Mouse (Mus musculus): ENCODE data around the gene Spata25. TPM values are rescaled to one million over a fixed set of nuclear protein-coding genes. Genes with fewer than 3 reads are reported as not detected.
"Not testable (repeated sequence)": the region's sequence is repeated elsewhere in the genome, so short reads cannot be mapped to it uniquely, and the experiment has no call there.

The Spata25 gene
- polyA plus RNA-seq, 1 experiment from 2014 or later = 0.47 TPM

GRCm38 (mm10) chr2:164866741-164867551, 38.6 kb upstream of the Spata25 start:
- Histone ChIP-seq H3K9me3 (ENCODE audit: control insufficient read depth, low read length) (peaks cover 5% of the 10 kb centered on the region), H3K4me3 (replicated peaks; ENCODE audit: low read length) (no peak overlapping the region), H3K4me2 (ENCODE audit: low read length) (no peak overlapping the region), H3K27me3 (replicated peaks; ENCODE audit: control insufficient read depth, insufficient read depth, low read length) (no peaks in the 10 kb centered on the region), H3K9ac (replicated peaks; ENCODE audit: low read depth, low read length) (no peak overlapping the region), H3K4me1 (replicated peaks; ENCODE audit: control insufficient read depth, insufficient read depth, low read length) (peaks cover 4% of the 10 kb centered on the region), H3K36me3 (ENCODE audit: control insufficient read depth, insufficient read depth) (no peaks in the 10 kb centered on the region), H3K27ac (ENCODE audit: low read length) (no peak overlapping the region)
- ATAC-seq = no peak
- 70% methylated on average over 16 of the region's 16 CpGs for WGBS

GRCm38 (mm10) chr2:164864593-164864992, 36.3 kb upstream of the Spata25 start:
- H3K4me1 ChIP-seq (replicated peaks; ENCODE audit: control insufficient read depth, insufficient read depth, low read length) = peaks cover 7% of the 10 kb centered on the region
- H3K4me2 ChIP-seq (ENCODE audit: low read length) = no peak overlapping the region
- H3K9me3 ChIP-seq (ENCODE audit: control insufficient read depth, low read length) = peaks cover 5% of the 10 kb centered on the region
- 86% methylated on average over 4 of the region's 4 CpGs for WGBS
- ATAC-seq = no peak
- no peak overlapping the region for H3K4me3 ChIP-seq (replicated peaks; ENCODE audit: low read length)
- no peak overlapping the region for H3K9ac ChIP-seq (replicated peaks; ENCODE audit: low read depth, low read length)
- H3K27ac ChIP-seq (ENCODE audit: low read length) = no peak overlapping the region
- no peaks in the 10 kb centered on the region for H3K27me3 ChIP-seq (replicated peaks; ENCODE audit: control insufficient read depth, insufficient read depth, low read length)
- no peaks in the 10 kb centered on the region for H3K36me3 ChIP-seq (ENCODE audit: control insufficient read depth, insufficient read depth)

GRCm38 (mm10) chr2:164863411-164863810, 35.1 kb upstream of the Spata25 start:
- not testable (repeated sequence) for H3K4me3 ChIP-seq (replicated peaks; ENCODE audit: low read length); ATAC-seq; H3K27ac ChIP-seq (ENCODE audit: low read length); H3K27me3 ChIP-seq (replicated peaks; ENCODE audit: control insufficient read depth, insufficient read depth, low read length); H3K4me2 ChIP-seq (ENCODE audit: low read length); H3K9ac ChIP-seq (replicated peaks; ENCODE audit: low read depth, low read length); H3K4me1 ChIP-seq (replicated peaks; ENCODE audit: control insufficient read depth, insufficient read depth, low read length); H3K36me3 ChIP-seq (ENCODE audit: control insufficient read depth, insufficient read depth); H3K9me3 ChIP-seq (ENCODE audit: control insufficient read depth, low read length)
- 89% methylated on average over 7 of the region's 9 CpGs for WGBS

- Histone ChIP-seq H3K4me3 (replicated peaks; ENCODE audit: low read length) (no peak overlapping the region), H3K27me3 (replicated peaks; ENCODE audit: control insufficient read depth, insufficient read depth, low read length) (peaks cover 4% of the 10 kb centered on the region), H3K4me1 (replicated peaks; ENCODE audit: control insufficient read depth, insufficient read depth, low read length) (peaks cover 12% of the 10 kb centered on the region), H3K9ac (replicated peaks; ENCODE audit: low read depth, low read length) (no peak overlapping the region), H3K27ac (ENCODE audit: low read length) (peak overlapping the region; percentile 23; the same call in 1 of the 2 replicates), H3K36me3 (ENCODE audit: control insufficient read depth, insufficient read depth) (no peaks in the 10 kb centered on the region), H3K4me2 (ENCODE audit: low read length) (no peak overlapping the region), H3K9me3 (ENCODE audit: control insufficient read depth, low read length) (peaks cover under 1% of the 10 kb centered on the region; the same call in 1 of the 2 replicates)
- ATAC-seq = peak; percentile 48; the same call in 1 of the 2 replicates
- WGBS = 30% methylated on average over 9 of the region's 9 CpGs
These were observed 34.0 kb upstream of the Spata25 start for GRCm38 (mm10) chr2:164862179-164862861.

- 66% methylated on average over 4 of the region's 4 CpGs for WGBS
- no peak for ATAC-seq
- Histone ChIP-seq H3K27ac (ENCODE audit: low read length) (no peak overlapping the region), H3K9me3 (ENCODE audit: control insufficient read depth, low read length) (no peaks in the 10 kb centered on the region), H3K4me2 (ENCODE audit: low read length) (no peak overlapping the region), H3K9ac (replicated peaks; ENCODE audit: low read depth, low read length) (no peak overlapping the region), H3K4me1 (replicated peaks; ENCODE audit: control insufficient read depth, insufficient read depth, low read length) (peaks cover 21% of the 10 kb centered on the region), H3K36me3 (ENCODE audit: control insufficient read depth, insufficient read depth) (no peaks in the 10 kb centered on the region), H3K27me3 (replicated peaks; ENCODE audit: control insufficient read depth, insufficient read depth, low read length) (peaks cover 16% of the 10 kb centered on the region), H3K4me3 (replicated peaks; ENCODE audit: low read length) (no peak overlapping the region)
These were observed 32.8 kb upstream of the Spata25 start for GRCm38 (mm10) chr2:164861094-164861493.

- H3K4me1 ChIP-seq (replicated peaks; ENCODE audit: control insufficient read depth, insufficient read depth, low read length) = peaks cover 21% of the 10 kb centered on the region
- ATAC-seq = no peak
- H3K27ac ChIP-seq (ENCODE audit: low read length) = no peak overlapping the region
- H3K4me3 ChIP-seq (replicated peaks; ENCODE audit: low read length) = no peak overlapping the region
- WGBS = 64% methylated on average over 9 of the region's 9 CpGs
- no peaks in the 10 kb centered on the region for H3K9me3 ChIP-seq (ENCODE audit: control insufficient read depth, low read length)
- H3K36me3 ChIP-seq (ENCODE audit: control insufficient read depth, insufficient read depth) = no peaks in the 10 kb centered on the region
- H3K4me2 ChIP-seq (ENCODE audit: low read length) = no peak overlapping the region
- no peak overlapping the region for H3K9ac ChIP-seq (replicated peaks; ENCODE audit: low read depth, low read length)
- H3K27me3 ChIP-seq (replicated peaks; ENCODE audit: control insufficient read depth, insufficient read depth, low read length) = peaks cover 18% of the 10 kb centered on the region
These were observed 31.5 kb upstream of the Spata25 start for GRCm38 (mm10) chr2:164859640-164860432.

- 52% methylated on average over 2 of the region's 2 CpGs for WGBS
- no peak overlapping the region for H3K4me2 ChIP-seq (ENCODE audit: low read length)
- H3K4me1 ChIP-seq (replicated peaks; ENCODE audit: control insufficient read depth, insufficient read depth, low read length) = peaks cover 21% of the 10 kb centered on the region
- no peaks in the 10 kb centered on the region for H3K9me3 ChIP-seq (ENCODE audit: control insufficient read depth, low read length)
- H3K9ac ChIP-seq (replicated peaks; ENCODE audit: low read depth, low read length) = no peak overlapping the region
- no peak overlapping the region for H3K4me3 ChIP-seq (replicated peaks; ENCODE audit: low read length)
- no peak for ATAC-seq
- no peaks in the 10 kb centered on the region for H3K36me3 ChIP-seq (ENCODE audit: control insufficient read depth, insufficient read depth)
- H3K27ac ChIP-seq (ENCODE audit: low read length) = no peak overlapping the region
- peaks cover 22% of the 10 kb centered on the region for H3K27me3 ChIP-seq (replicated peaks; ENCODE audit: control insufficient read depth, insufficient read depth, low read length)
These were observed 30.8 kb upstream of the Spata25 start for GRCm38 (mm10) chr2:164859155-164859554.

GRCm38 (mm10) chr2:164857842-164858553, 29.7 kb upstream of the Spata25 start:
- peak overlapping the region; percentile 67 for H3K4me2 ChIP-seq (ENCODE audit: low read length)
- ATAC-seq = no peak
- H3K4me3 ChIP-seq (replicated peaks; ENCODE audit: low read length) = peak overlapping the region; percentile 45
- no peaks in the 10 kb centered on the region for H3K9me3 ChIP-seq (ENCODE audit: control insufficient read depth, low read length)
- H3K4me1 ChIP-seq (replicated peaks; ENCODE audit: control insufficient read depth, insufficient read depth, low read length) = peaks cover 21% of the 10 kb centered on the region
- H3K36me3 ChIP-seq (ENCODE audit: control insufficient read depth, insufficient read depth) = no peaks in the 10 kb centered on the region
- no peak overlapping the region for H3K27ac ChIP-seq (ENCODE audit: low read length)
- peaks cover 24% of the 10 kb centered on the region for H3K27me3 ChIP-seq (replicated peaks; ENCODE audit: control insufficient read depth, insufficient read depth, low read length)
- WGBS = 3% methylated on average over 19 of the region's 19 CpGs
- H3K9ac ChIP-seq (replicated peaks; ENCODE audit: low read depth, low read length) = no peak overlapping the region
